Mouse (Mus musculus) cortical plate, adult 2 months (tissue): ENCODE measurements around the gene Smg6. TPM values are rescaled to one million over a fixed set of nuclear protein-coding genes. Genes with fewer than 3 reads are reported as not detected.
A peak's percentile ranks its signal among the peaks of the same experiment; 100 is the strongest.
"Not testable (repeated sequence)": the region's sequence is repeated elsewhere in the genome, so short reads cannot be mapped to it uniquely, and the experiment has no call there.

ENCODE experiments used
- H3K27ac ChIP-seq: fragments of 200-500 bp; 2 replicates; pipeline ENCODE4 v1.5.1; 2012; ENCODE audit warnings: low read length, control low read depth, inconsistent platforms; ENCODE audit not compliant: insufficient read depth
- H3K4me1 ChIP-seq: fragments of 200-500 bp; 2 replicates; pipeline ENCODE4 v1.6.1; 2011; ENCODE audit warnings: low read length; ENCODE audit not compliant: control insufficient read depth, insufficient read depth
- H3K4me3 ChIP-seq: fragments of 200-500 bp; 2 replicates; pipeline ENCODE4 v1.5.1; 2011; ENCODE audit warnings: mild to moderate bottlenecking, low read length, control low read depth; ENCODE audit not compliant: insufficient read depth
- CTCF ChIP-seq: fragments of 200-500 bp; IDR thresholded peaks from 2 replicates; pipeline ENCODE4 v1.5.1; 2011; ENCODE audit warnings: mild to moderate bottlenecking, control low read depth, low read length; ENCODE audit not compliant: insufficient read depth; ENCODE audit errors: extremely low read depth
- POLR2A ChIP-seq: fragments of 200-500 bp; IDR thresholded peaks from 2 replicates; pipeline ENCODE4 v1.6.1; 2011; ENCODE audit warnings: mild to moderate bottlenecking, low read length, control low read depth; ENCODE audit not compliant: insufficient read depth; ENCODE audit errors: extremely low read depth
- polyA plus RNA-seq: library from polyadenylated mRNA; depleted of rRNA; stranded (reverse); fragments of >200 nt; gene quantifications from 2 replicates; pipeline ENCODE4 v1.2.3, GENCODE M21; 2012

Gene Smg6
- polyA plus RNA-seq, 1 experiment = 26.9 TPM

GRCm38 (mm10) chr11:75172151-75173094 is 246.8 kb downstream of the Smg6 start:
- TF ChIP-seq POLR2A (peak; percentile 52; the same call in 1 of the 2 replicates), CTCF (no peak)
- H3K4me1 ChIP-seq = no peaks in the 10 kb centered on the region; the same call in 1 of the 2 replicates
- H3K27ac ChIP-seq = peak overlapping the region; percentile 79
- H3K4me3 ChIP-seq = peak overlapping the region; percentile 47

- no peak for TF ChIP-seq POLR2A
- no peak for TF ChIP-seq CTCF
- Histone ChIP-seq H3K27ac (peak overlapping the region; percentile 79), H3K4me1 (no peaks in the 10 kb centered on the region; the same call in 1 of the 2 replicates), H3K4me3 (peak overlapping the region; percentile 47)
These were observed 247.6 kb downstream of the Smg6 start for GRCm38 (mm10) chr11:75173095-75173798.

- Histone ChIP-seq H3K4me1 (no peaks in the 10 kb centered on the region; the same call in 1 of the 2 replicates), H3K4me3 (peak overlapping the region; percentile 47), H3K27ac (peak overlapping the region; percentile 54)
- no peak for TF ChIP-seq CTCF
- TF ChIP-seq POLR2A = peak; percentile 74
These were observed 248.2 kb downstream of the Smg6 start for GRCm38 (mm10) chr11:75173799-75174165.

GRCm38 (mm10) chr11:75174574-75174973 is 249.0 kb downstream of the Smg6 start:
- H3K4me1 ChIP-seq, H3K27ac ChIP-seq: not testable (repeated sequence)
- peak overlapping the region; percentile 47; the same call in 1 of the 2 replicates for H3K4me3 ChIP-seq

GRCm38 (mm10) chr11:75178011-75178410 is 252.4 kb downstream of the Smg6 start:
- Histone ChIP-seq H3K27ac (no peak overlapping the region), H3K4me3 (peak overlapping the region; percentile 49), H3K4me1 (no peaks in the 10 kb centered on the region; the same call in 1 of the 2 replicates)
- TF ChIP-seq POLR2A = no peak
- TF ChIP-seq CTCF = no peak

- TF ChIP-seq CTCF = peak; percentile 85
- TF ChIP-seq POLR2A = peak; percentile 73
- peak within 1 kb of the TSS; percentile 49 for H3K4me3 ChIP-seq
- peak within 1 kb of the TSS; percentile 26 for H3K27ac ChIP-seq
- H3K4me1 ChIP-seq = no peaks in the 10 kb centered on the region; the same call in 1 of the 2 replicates
These were observed 253.1 kb downstream of the Smg6 start, which contains the start of gene Ovca2 for GRCm38 (mm10) chr11:75178672-75179208. Gene Ovca2 (minus strand): TSS chr11:75178835.

- H3K27ac ChIP-seq = peak overlapping the region; percentile 83
These were observed 258.4 kb downstream of the Smg6 start for GRCm38 (mm10) chr11:75183917-75184570.

GRCm38 (mm10) chr11:75184573-75184972 is 258.9 kb downstream of the Smg6 start:
- no peak overlapping the region for H3K4me3 ChIP-seq
- H3K4me1 ChIP-seq = peaks cover 2% of the 10 kb centered on the region
- H3K27ac ChIP-seq = peak overlapping the region; percentile 83
- TF ChIP-seq CTCF (no peak), POLR2A (0 out of 2 replicates have a peak, but pooled peaks have one; percentile 1)

More at GRCm38 (mm10) chr11:75183917-75184570, 258.4 kb downstream of the Smg6 start:
- Histone ChIP-seq H3K4me1 (peaks cover 2% of the 10 kb centered on the region), H3K4me3 (no peak overlapping the region)
- TF ChIP-seq CTCF = no peak
- TF ChIP-seq POLR2A = 0 out of 2 replicates have a peak, but pooled peaks have one; percentile 4

- Histone ChIP-seq H3K4me1 (peaks cover 2% of the 10 kb centered on the region; the same call in 1 of the 2 replicates), H3K27ac (peak overlapping the region; percentile 83)
- TF ChIP-seq CTCF = no peak
- TF ChIP-seq POLR2A = no peak
These were observed 259.4 kb downstream of the Smg6 start for GRCm38 (mm10) chr11:75184986-75185385.

More at GRCm38 (mm10) chr11:75184986-75185385, 259.4 kb downstream of the Smg6 start:
- H3K4me3 ChIP-seq = no peak overlapping the region
